Mouse (Mus musculus) liver, adult 2 months (tissue): Measurements from ENCODE around the gene Ptprh. TPM values are rescaled to one million over a fixed set of nuclear protein-coding genes. Genes with fewer than 3 reads are reported as not detected.

ENCODE experiments used
- DNase-seq: peaks from one replicate; pipeline ENCODE4 v3.0.0-alpha.2; 2011; ENCODE audit warnings: low read depth, low spot score; ENCODE audit errors: extremely low read depth
- H3K27ac ChIP-seq: fragments of 200-500 bp; replicated peaks from 2 replicates; pipeline ENCODE4 v1.5.1; 2012; ENCODE audit warnings: low read depth, mild to moderate bottlenecking, control low read depth, inconsistent platforms, low read length; ENCODE audit not compliant: insufficient read depth
- H3K27me3 ChIP-seq: fragments of 200-500 bp; 2 replicates; pipeline ENCODE4 v1.6.1; 2012; ENCODE audit warnings: mild to moderate bottlenecking, moderate library complexity, low read length, inconsistent platforms; ENCODE audit not compliant: control insufficient read depth, insufficient read depth
- H3K36me3 ChIP-seq: fragments of 200-500 bp; 2 replicates; pipeline ENCODE4 v1.6.1; 2012; ENCODE audit warnings: low read length, inconsistent platforms; ENCODE audit not compliant: control insufficient read depth, insufficient read depth
- H3K4me1 ChIP-seq: fragments of 200-500 bp; 2 replicates; pipeline ENCODE4 v1.6.1; 2011; ENCODE audit warnings: low read length; ENCODE audit not compliant: control insufficient read depth, insufficient read depth
- H3K4me3 ChIP-seq: fragments of 200-500 bp; 2 replicates; pipeline ENCODE4 v1.5.1; 2011; ENCODE audit warnings: low read depth, mild to moderate bottlenecking, control low read depth, low read length, moderate library complexity; ENCODE audit not compliant: insufficient read depth
- H3K79me2 ChIP-seq: fragments of 200-500 bp; 2 replicates; pipeline ENCODE4 v1.6.1; 2012; ENCODE audit warnings: inconsistent platforms, mild to moderate bottlenecking, low read length, moderate library complexity; ENCODE audit not compliant: control insufficient read depth, insufficient read depth
- H3K9ac ChIP-seq: fragments of 200-500 bp; 2 replicates; pipeline ENCODE4 v1.6.1; 2012; ENCODE audit warnings: low read depth, mild to moderate bottlenecking, control low read depth, inconsistent platforms, low read length
- CTCF ChIP-seq: fragments of 200-500 bp; IDR thresholded peaks from 2 replicates; pipeline ENCODE4 v1.5.1; 2011; ENCODE audit warnings: low read depth, low read length, control low read depth
- POLR2A ChIP-seq: fragments of 200-500 bp; IDR thresholded peaks from 2 replicates; pipeline ENCODE4 v1.6.1; 2011; ENCODE audit warnings: low read length, control low read depth; ENCODE audit not compliant: insufficient read depth; ENCODE audit errors: extremely low read depth
- WGBS: fragments of 180-500 bp; shearing (Covaris S2); methylation state at CpG from one replicate; pipeline ENCODE4 v1.1.7; 2018; 5-methylcytosine and 5-hydroxymethylcytosine counted together
- polyA plus RNA-seq: library from polyadenylated mRNA; depleted of rRNA; stranded (reverse); fragments of >200 nt; gene quantifications from 2 replicates; pipeline ENCODE4 v1.2.3, GENCODE M21; 2012
- total RNA-seq: library from RNA; depleted of rRNA; stranded (reverse); fragments of >200 nt; gene quantifications from 2 replicates; pipeline ENCODE4 v1.2.3, GENCODE M21; 2014

Gene Ptprh
- total and polyA plus RNA-seq, 2 experiments = 0.18 TPM; not detected in 1

- WGBS = 73% methylated on average over 14 of the region's 14 CpGs
Observed at GRCm38 (mm10) chr7:4613740-4614403, 10.0 kb upstream of the Ptprh start.

DNA sequence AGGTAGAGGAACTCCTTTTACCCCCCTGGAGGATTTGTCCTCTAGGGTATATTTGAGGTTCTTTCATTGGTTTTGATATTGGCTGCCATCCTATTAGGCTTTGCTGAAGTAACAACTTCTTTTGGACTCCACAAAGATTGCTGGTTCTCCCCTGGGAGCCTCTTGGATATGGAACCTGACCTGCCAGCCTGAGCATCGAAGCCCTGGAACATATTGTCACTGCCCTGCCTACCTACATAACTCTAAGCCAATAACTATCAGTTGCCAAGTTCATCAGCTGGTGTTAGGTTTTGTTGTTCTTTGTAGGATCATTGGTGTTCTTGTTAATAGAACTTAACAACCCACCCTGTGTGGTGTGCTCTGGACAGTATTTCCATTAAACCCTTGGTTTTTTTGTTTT, 9.1 kb upstream of the Ptprh start:
- WGBS = 85% methylated on average over 1 of the region's 1 CpGs
- no peaks in the 10 kb centered on the region for H3K4me1 ChIP-seq
- H3K36me3 ChIP-seq = no peaks in the 10 kb centered on the region
- no peaks in the 10 kb centered on the region for H3K27me3 ChIP-seq
- TF ChIP-seq CTCF (no peak), POLR2A (no peak)
- no peak for DNase-seq
- H3K79me2 ChIP-seq = no peaks in the 10 kb centered on the region
- H3K9ac ChIP-seq = no peak overlapping the region
- H3K27ac ChIP-seq = no peak overlapping the region
- no peak overlapping the region for H3K4me3 ChIP-seq

More at GRCm38 (mm10) chr7:4613740-4614403, 10.0 kb upstream of the Ptprh start:
- no peaks in the 10 kb centered on the region for H3K36me3 ChIP-seq
- no peak for DNase-seq
- no peaks in the 10 kb centered on the region for H3K4me1 ChIP-seq
- no peaks in the 10 kb centered on the region for H3K27me3 ChIP-seq
- H3K79me2 ChIP-seq = no peaks in the 10 kb centered on the region
- no peak overlapping the region for H3K27ac ChIP-seq
- TF ChIP-seq POLR2A (no peak), CTCF (no peak)
- no peak overlapping the region for H3K9ac ChIP-seq
- H3K4me3 ChIP-seq = no peak overlapping the region

DNA sequence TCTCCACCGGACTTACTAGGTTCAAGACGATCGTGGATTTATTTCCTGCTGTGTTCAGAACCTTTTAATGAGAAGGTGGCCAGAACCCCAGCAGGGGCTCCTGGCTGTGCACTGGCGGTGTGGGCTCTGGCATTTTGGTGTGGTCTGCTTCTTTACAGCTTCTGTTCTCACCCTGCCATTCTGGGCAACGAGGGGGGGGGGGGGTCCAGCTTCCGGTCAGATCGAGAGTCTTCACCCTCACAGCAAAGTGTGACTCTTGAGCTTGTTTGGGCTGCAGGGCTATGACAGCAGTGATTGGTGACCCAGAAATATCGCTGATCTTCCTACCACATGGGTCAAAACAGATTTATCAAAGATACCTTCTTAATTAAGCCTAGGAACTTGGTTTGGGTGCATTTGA, 8.5 kb upstream of the Ptprh start:
- Histone ChIP-seq H3K4me3 (no peak overlapping the region), H3K4me1 (no peaks in the 10 kb centered on the region), H3K9ac (no peak overlapping the region), H3K27ac (no peak overlapping the region), H3K36me3 (no peaks in the 10 kb centered on the region), H3K27me3 (no peaks in the 10 kb centered on the region), H3K79me2 (no peaks in the 10 kb centered on the region)
- no peak for DNase-seq
- 63% methylated on average over 8 of the region's 8 CpGs for WGBS
- no peak for TF ChIP-seq CTCF
- no peak for TF ChIP-seq POLR2A

- Histone ChIP-seq H3K36me3 (no peaks in the 10 kb centered on the region), H3K9ac (no peak overlapping the region), H3K4me1 (no peaks in the 10 kb centered on the region), H3K27ac (no peak overlapping the region), H3K79me2 (no peaks in the 10 kb centered on the region), H3K4me3 (no peak overlapping the region), H3K27me3 (no peaks in the 10 kb centered on the region)
- TF ChIP-seq POLR2A = no peak
- no peak for TF ChIP-seq CTCF
- 72% methylated on average over 12 of the region's 12 CpGs for WGBS
- DNase-seq = no peak
Observed at GRCm38 (mm10) chr7:4611921-4612341, 8.1 kb upstream of the Ptprh start.

GRCm38 (mm10) chr7:4611511-4611910, 7.7 kb upstream of the Ptprh start:
- TF ChIP-seq CTCF (no peak), POLR2A (no peak)
- DNase-seq = no peak
- Histone ChIP-seq H3K36me3 (no peaks in the 10 kb centered on the region), H3K27ac (no peak overlapping the region), H3K27me3 (no peaks in the 10 kb centered on the region), H3K9ac (no peak overlapping the region), H3K79me2 (no peaks in the 10 kb centered on the region), H3K4me1 (no peaks in the 10 kb centered on the region), H3K4me3 (no peak overlapping the region)
- WGBS = 80% methylated on average over 12 of the region's 12 CpGs

DNA sequence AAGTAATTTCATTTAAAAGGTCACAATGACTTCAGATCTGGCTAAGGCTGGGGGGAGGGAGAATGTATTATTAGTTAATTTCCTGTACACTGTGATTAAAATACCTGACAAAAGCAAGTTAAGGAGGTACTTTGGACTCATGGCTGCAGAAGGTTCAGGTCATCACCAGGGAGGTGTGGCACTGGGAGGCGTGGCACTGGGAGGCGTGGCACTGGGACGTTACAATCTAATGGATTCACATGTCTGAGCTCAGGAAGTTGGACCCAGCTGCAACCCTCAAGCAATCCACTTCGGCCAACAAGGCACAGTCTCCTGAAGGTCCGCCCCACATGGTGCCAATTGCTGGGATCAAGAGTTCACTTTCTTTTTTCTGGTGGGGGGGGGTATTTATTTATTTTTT, 4.2 kb upstream of the Ptprh start:
- Histone ChIP-seq H3K79me2 (no peaks in the 10 kb centered on the region), H3K36me3 (no peaks in the 10 kb centered on the region), H3K27ac (no peak overlapping the region), H3K9ac (no peak overlapping the region), H3K4me3 (no peak overlapping the region), H3K4me1 (no peaks in the 10 kb centered on the region), H3K27me3 (no peaks in the 10 kb centered on the region)
- 61% methylated on average over 5 of the region's 5 CpGs for WGBS
- peak; percentile 41 for DNase-seq
- no peak for TF ChIP-seq CTCF
- TF ChIP-seq POLR2A = no peak
